Mouse (Mus musculus): ENCODE measurements around the gene Dip2c. TPM values are rescaled to one million over a fixed set of nuclear protein-coding genes. Genes with fewer than 3 reads are reported as not detected.
A peak's percentile ranks its signal among the peaks of the same experiment; 100 is the strongest.

The Dip2c gene
- polyA plus RNA-seq, 1 experiment from 2014 or later: 6.5 TPM

GRCm38 (mm10) chr13:9296285-9296684 lies 20.0 kb downstream of the Dip2c start:
- Histone ChIP-seq H3K4me2 (no peak overlapping the region), H3K27me3 (no peaks in the 10 kb centered on the region), H3K4me3 (no peak overlapping the region), H3K9me3 (no peaks in the 10 kb centered on the region), H3K27ac (no peak overlapping the region), H3K9ac (no peak overlapping the region), H3K36me3 (no peaks in the 10 kb centered on the region), H3K4me1 (peaks cover 3% of the 10 kb centered on the region; the same call in 1 of the 2 replicates)
- WGBS: 82% methylated on average over 6 of the region's 6 CpGs
- ATAC-seq (ENCODE audit: insufficient number of reproducible peaks, low FRiP score, low TSS enrichment, low read depth): no peak

GRCm38 (mm10) chr13:9297266-9297665 lies 20.9 kb downstream of the Dip2c start:
- Histone ChIP-seq H3K4me1 (peaks cover 3% of the 10 kb centered on the region; the same call in 1 of the 2 replicates), H3K36me3 (no peaks in the 10 kb centered on the region), H3K9me3 (no peaks in the 10 kb centered on the region), H3K4me2 (no peak overlapping the region), H3K27me3 (no peaks in the 10 kb centered on the region), H3K4me3 (no peak overlapping the region), H3K9ac (no peak overlapping the region), H3K27ac (no peak overlapping the region)
- WGBS: 73% methylated on average over 3 of the region's 3 CpGs
- ATAC-seq (ENCODE audit: insufficient number of reproducible peaks, low FRiP score, low TSS enrichment, low read depth): no peak

- H3K4me3 ChIP-seq: no peak overlapping the region
- H3K4me2 ChIP-seq: no peak overlapping the region
- no peak for ATAC-seq (ENCODE audit: insufficient number of reproducible peaks, low FRiP score, low TSS enrichment, low read depth)
- H3K27me3 ChIP-seq: no peaks in the 10 kb centered on the region
- H3K9me3 ChIP-seq: no peaks in the 10 kb centered on the region
- H3K9ac ChIP-seq: no peak overlapping the region
- no peaks in the 10 kb centered on the region for H3K36me3 ChIP-seq
- 57% methylated on average over 3 of the region's 3 CpGs for WGBS
- peaks cover 3% of the 10 kb centered on the region; the same call in 1 of the 2 replicates for H3K4me1 ChIP-seq
- no peak overlapping the region for H3K27ac ChIP-seq
Measured at GRCm38 (mm10) chr13:9297689-9298088, 21.4 kb downstream of the Dip2c start.

DNA sequence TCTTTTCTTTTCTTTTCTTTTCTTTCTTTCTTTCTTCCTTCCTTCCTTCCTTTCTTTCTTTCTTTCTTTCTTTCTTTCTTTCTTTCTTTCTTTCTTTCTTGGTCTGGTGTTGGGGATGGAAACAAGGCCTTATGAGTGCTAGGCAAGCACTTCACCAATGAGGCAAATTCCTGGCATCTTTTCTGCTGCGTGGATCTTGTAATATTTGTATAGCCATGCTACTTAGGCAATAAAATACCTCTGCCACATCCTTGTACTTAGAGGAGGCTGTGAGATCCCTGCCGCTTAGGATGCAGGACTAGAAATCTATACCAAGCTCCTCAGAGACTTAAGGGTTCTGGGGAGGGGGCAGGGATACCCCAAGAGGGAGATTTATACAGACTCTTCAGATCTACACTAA lies 23.3 kb downstream of the Dip2c start:
- 48% methylated on average over 2 of the region's 2 CpGs for WGBS
- ATAC-seq (ENCODE audit: insufficient number of reproducible peaks, low FRiP score, low TSS enrichment, low read depth): no peak
- Histone ChIP-seq H3K4me2 (no peak overlapping the region), H3K4me1 (peaks cover 3% of the 10 kb centered on the region; the same call in 1 of the 2 replicates), H3K4me3 (no peak overlapping the region), H3K27ac (no peak overlapping the region), H3K9ac (no peak overlapping the region), H3K27me3 (no peaks in the 10 kb centered on the region), H3K9me3 (no peaks in the 10 kb centered on the region), H3K36me3 (no peaks in the 10 kb centered on the region)

- Histone ChIP-seq H3K4me2 (no peak overlapping the region), H3K9me3 (no peaks in the 10 kb centered on the region), H3K27ac (no peak overlapping the region), H3K36me3 (no peaks in the 10 kb centered on the region), H3K4me3 (no peak overlapping the region), H3K4me1 (0 out of 2 replicates have a peak, but pooled peaks cover 3% of the 10 kb centered on the region), H3K27me3 (no peaks in the 10 kb centered on the region), H3K9ac (no peak overlapping the region)
- 79% methylated on average over 6 of the region's 6 CpGs for WGBS
- ATAC-seq (ENCODE audit: insufficient number of reproducible peaks, low FRiP score, low TSS enrichment, low read depth): no peak
Measured at GRCm38 (mm10) chr13:9308863-9309262, 32.5 kb downstream of the Dip2c start.

GRCm38 (mm10) chr13:9310806-9311205 lies 34.5 kb downstream of the Dip2c start:
- peaks cover 6% of the 10 kb centered on the region; the same call in 1 of the 2 replicates for H3K4me1 ChIP-seq
- ATAC-seq (ENCODE audit: insufficient number of reproducible peaks, low FRiP score, low TSS enrichment, low read depth): no peak
- no peak overlapping the region for H3K27ac ChIP-seq
- 85% methylated on average over 1 of the region's 1 CpGs for WGBS
- H3K4me3 ChIP-seq: no peak overlapping the region
- H3K27me3 ChIP-seq: no peaks in the 10 kb centered on the region
- no peaks in the 10 kb centered on the region for H3K36me3 ChIP-seq
- no peak overlapping the region for H3K9ac ChIP-seq
- H3K9me3 ChIP-seq: no peaks in the 10 kb centered on the region
- no peak overlapping the region for H3K4me2 ChIP-seq

DNA sequence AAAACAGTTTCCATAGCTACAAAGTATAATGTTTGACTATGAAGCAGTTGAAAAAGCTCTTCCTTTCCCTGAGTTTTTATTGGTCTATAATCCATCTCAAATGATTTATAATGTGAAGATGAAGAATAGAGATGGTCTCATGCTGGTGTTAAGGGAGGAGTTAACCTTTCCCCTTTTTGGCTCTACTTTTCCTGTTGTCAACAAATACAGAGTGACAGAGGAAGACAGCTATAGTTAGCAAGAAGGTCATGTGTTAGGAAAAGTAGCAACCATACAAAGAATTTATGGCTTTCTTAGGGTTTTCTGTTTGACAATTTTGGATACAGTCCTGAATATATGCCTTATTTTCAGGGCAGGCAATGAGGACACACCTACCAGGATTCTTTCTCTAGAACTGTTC lies 36.6 kb downstream of the Dip2c start:
- Histone ChIP-seq H3K4me3 (no peak overlapping the region), H3K27ac (no peak overlapping the region), H3K4me2 (no peak overlapping the region), H3K9me3 (no peaks in the 10 kb centered on the region), H3K36me3 (no peaks in the 10 kb centered on the region), H3K4me1 (peaks cover 6% of the 10 kb centered on the region; the same call in 1 of the 2 replicates), H3K27me3 (no peaks in the 10 kb centered on the region), H3K9ac (no peak overlapping the region)
- ATAC-seq (ENCODE audit: insufficient number of reproducible peaks, low FRiP score, low TSS enrichment, low read depth): no peak

DNA sequence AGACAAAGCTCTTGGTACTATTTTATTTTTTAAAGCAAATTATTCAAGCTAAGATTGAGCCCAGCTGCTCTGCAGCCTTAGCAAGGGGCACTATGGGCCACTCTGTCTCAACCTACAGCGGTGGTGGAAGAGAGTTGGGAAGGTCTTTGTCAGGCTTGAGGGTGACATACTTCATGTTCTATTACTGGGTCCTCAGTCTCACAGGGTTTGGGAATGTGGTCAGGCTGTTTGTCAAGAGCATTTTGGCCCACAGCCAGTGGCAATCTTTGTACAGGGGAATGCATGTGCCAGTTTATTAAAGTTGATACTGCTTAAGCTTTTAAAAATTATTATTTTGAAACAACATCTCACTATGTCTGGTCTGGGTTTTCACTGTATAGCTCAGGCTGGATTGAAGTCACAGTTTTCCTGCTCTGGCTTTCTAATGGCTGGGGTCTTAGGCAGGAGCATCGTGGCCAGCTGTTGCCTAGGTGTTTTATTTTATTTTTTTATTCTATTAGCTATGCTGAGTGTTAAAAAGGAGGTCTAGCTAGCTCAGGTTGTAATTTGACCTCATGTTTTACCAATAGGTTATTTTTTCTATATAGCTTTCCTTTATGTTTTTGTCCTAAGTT lies 37.9 kb downstream of the Dip2c start:
- Histone ChIP-seq H3K4me3 (no peak overlapping the region), H3K36me3 (no peaks in the 10 kb centered on the region), H3K27ac (no peak overlapping the region), H3K27me3 (no peaks in the 10 kb centered on the region), H3K4me2 (no peak overlapping the region), H3K4me1 (peaks cover 6% of the 10 kb centered on the region; the same call in 1 of the 2 replicates), H3K9me3 (no peaks in the 10 kb centered on the region), H3K9ac (no peak overlapping the region)
- 61% methylated on average over 2 of the region's 2 CpGs for WGBS
- ATAC-seq (ENCODE audit: insufficient number of reproducible peaks, low FRiP score, low TSS enrichment, low read depth): no peak

DNA sequence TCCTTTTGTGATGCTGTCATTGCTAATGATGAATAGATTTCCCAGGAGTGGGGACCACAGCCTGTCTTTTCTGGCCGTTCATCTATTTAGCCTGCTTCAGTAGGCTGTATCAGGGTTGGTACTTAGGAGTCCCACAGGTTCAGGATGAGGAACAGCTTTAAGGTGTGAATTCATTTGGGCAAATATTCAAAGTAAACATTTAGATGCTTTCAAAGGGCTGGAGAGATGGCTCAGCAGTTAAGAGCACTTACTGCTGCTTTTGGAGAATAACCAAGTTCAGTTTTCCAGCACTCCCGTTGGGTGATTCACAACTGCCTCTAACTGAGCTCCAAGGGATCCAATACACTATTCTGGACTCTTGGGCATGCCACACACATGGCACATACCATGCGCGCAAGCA lies 38.4 kb downstream of the Dip2c start:
- H3K36me3 ChIP-seq: no peaks in the 10 kb centered on the region
- no peaks in the 10 kb centered on the region for H3K27me3 ChIP-seq
- no peak for ATAC-seq (ENCODE audit: insufficient number of reproducible peaks, low FRiP score, low TSS enrichment, low read depth)
- H3K4me3 ChIP-seq: no peak overlapping the region
- H3K4me1 ChIP-seq: peaks cover 6% of the 10 kb centered on the region; the same call in 1 of the 2 replicates
- 70% methylated on average over 4 of the region's 4 CpGs for WGBS
- no peaks in the 10 kb centered on the region for H3K9me3 ChIP-seq
- H3K9ac ChIP-seq: no peak overlapping the region
- no peak overlapping the region for H3K4me2 ChIP-seq
- no peak overlapping the region for H3K27ac ChIP-seq

- H3K4me1 ChIP-seq: no peaks in the 10 kb centered on the region
- H3K9me3 ChIP-seq: no peaks in the 10 kb centered on the region
- no peak for ATAC-seq (ENCODE audit: insufficient number of reproducible peaks, low FRiP score, low TSS enrichment, low read depth)
- H3K9ac ChIP-seq: no peak overlapping the region
- H3K4me2 ChIP-seq: no peak overlapping the region
- no peaks in the 10 kb centered on the region for H3K27me3 ChIP-seq
- H3K36me3 ChIP-seq: no peaks in the 10 kb centered on the region
- no peak overlapping the region for H3K27ac ChIP-seq
- no peak overlapping the region for H3K4me3 ChIP-seq
- 92% methylated on average over 2 of the region's 2 CpGs for WGBS
Measured at GRCm38 (mm10) chr13:9319745-9320144, 43.4 kb downstream of the Dip2c start.

GRCm38 (mm10) chr13:9325262-9325661 lies 48.9 kb downstream of the Dip2c start:
- no peak for ATAC-seq (ENCODE audit: insufficient number of reproducible peaks, low FRiP score, low TSS enrichment, low read depth)
- Histone ChIP-seq H3K36me3 (no peaks in the 10 kb centered on the region), H3K9ac (no peak overlapping the region), H3K9me3 (no peaks in the 10 kb centered on the region), H3K4me3 (no peak overlapping the region), H3K4me2 (no peak overlapping the region), H3K27ac (no peak overlapping the region), H3K4me1 (peaks cover 5% of the 10 kb centered on the region), H3K27me3 (no peaks in the 10 kb centered on the region)
- 53% methylated on average over 1 of the region's 1 CpGs for WGBS

GRCm38 (mm10) chr13:9329307-9329915 lies 53.1 kb downstream of the Dip2c start:
- Histone ChIP-seq H3K36me3 (no peaks in the 10 kb centered on the region), H3K4me1 (peaks cover 5% of the 10 kb centered on the region), H3K27ac (peak overlapping the region; percentile 72), H3K4me3 (no peak overlapping the region), H3K4me2 (no peak overlapping the region), H3K27me3 (no peaks in the 10 kb centered on the region), H3K9me3 (no peaks in the 10 kb centered on the region), H3K9ac (no peak overlapping the region)
- WGBS: 55% methylated on average over 1 of the region's 1 CpGs
- ATAC-seq (ENCODE audit: insufficient number of reproducible peaks, low FRiP score, low TSS enrichment, low read depth): no peak

Data from limb, embryonic 15.5 days (tissue).